Mouse (Mus musculus) embryonic facial prominence, embryonic 10.5 days (tissue): ENCODE measurements around the gene Pla2g6. TPM values are rescaled to one million over a fixed set of nuclear protein-coding genes. Genes with fewer than 3 reads are reported as not detected.

Source experiments
- DNase-seq: peaks from one replicate; pipeline ENCODE4 v3.0.0-alpha.2; 2017; ENCODE audit warnings: low spot score
- H3K27ac ChIP-seq: fragments of 300-500 bp; sonication (generic); replicated peaks from 2 replicates; pipeline ENCODE4 v1.5.1; 2016; ENCODE audit warnings: mild to moderate bottlenecking
- H3K27me3 ChIP-seq: fragments of 300-500 bp; sonication (generic); replicated peaks from 2 replicates; pipeline ENCODE4 v1.6.1; 2016; ENCODE audit warnings: low read depth, mild to moderate bottlenecking; ENCODE audit not compliant: poor library complexity, severe bottlenecking
- H3K36me3 ChIP-seq: fragments of 300-500 bp; sonication (generic); replicated peaks from 2 replicates; pipeline ENCODE4 v1.6.1; 2016; ENCODE audit warnings: mild to moderate bottlenecking, moderate library complexity
- H3K4me1 ChIP-seq: fragments of 300-500 bp; sonication (generic); 2 replicates; pipeline ENCODE4 v1.6.1; 2016
- H3K4me3 ChIP-seq: fragments of 300-500 bp; sonication (generic); 2 replicates; pipeline ENCODE4 v1.5.1; 2016; ENCODE audit warnings: mild to moderate bottlenecking, moderate library complexity
- H3K9me3 ChIP-seq: fragments of 300-500 bp; sonication (generic); 2 replicates; pipeline ENCODE4 v1.6.1; 2016; ENCODE audit warnings: mild to moderate bottlenecking
- WGBS: fragments of 180-500 bp; shearing (Covaris S2); methylation state at CpG from one replicate; pipeline ENCODE4 v1.1.7; 2016; 5-methylcytosine and 5-hydroxymethylcytosine counted together
- polyA plus RNA-seq: library from polyadenylated mRNA; unstranded; fragments of >200 nt; fragmentation: Nextera tagmentation; extraction: Ambion mirVana; gene quantifications from 2 replicates; pipeline ENCODE4 v1.2.1, GENCODE M21; 2016

Gene Pla2g6
- polyA plus RNA-seq, 1 experiment from 2014 or later, result 18.4 TPM

DNA sequence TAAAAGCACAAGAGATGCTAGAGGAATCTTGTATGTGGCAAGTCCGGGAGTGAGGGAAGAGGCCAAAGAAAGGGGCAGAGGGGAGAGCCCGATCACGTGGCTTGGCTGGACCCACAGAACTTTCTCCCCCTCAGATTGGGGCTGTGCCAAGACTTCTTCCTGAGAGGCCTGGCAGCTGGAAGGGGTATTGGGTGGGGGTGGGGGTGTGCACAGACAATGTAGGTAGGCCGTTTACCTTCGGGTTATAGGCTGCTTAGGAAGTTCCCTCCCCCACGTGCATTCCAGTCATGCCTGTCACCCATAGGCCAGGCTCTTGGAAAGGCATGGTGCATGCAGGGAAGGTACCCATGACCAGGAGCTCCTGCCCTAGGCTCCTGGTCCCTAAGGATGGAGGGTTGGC is 31.8 kb upstream of the Pla2g6 start:
- WGBS, result 38% methylated on average over 6 of the region's 6 CpGs

DNA sequence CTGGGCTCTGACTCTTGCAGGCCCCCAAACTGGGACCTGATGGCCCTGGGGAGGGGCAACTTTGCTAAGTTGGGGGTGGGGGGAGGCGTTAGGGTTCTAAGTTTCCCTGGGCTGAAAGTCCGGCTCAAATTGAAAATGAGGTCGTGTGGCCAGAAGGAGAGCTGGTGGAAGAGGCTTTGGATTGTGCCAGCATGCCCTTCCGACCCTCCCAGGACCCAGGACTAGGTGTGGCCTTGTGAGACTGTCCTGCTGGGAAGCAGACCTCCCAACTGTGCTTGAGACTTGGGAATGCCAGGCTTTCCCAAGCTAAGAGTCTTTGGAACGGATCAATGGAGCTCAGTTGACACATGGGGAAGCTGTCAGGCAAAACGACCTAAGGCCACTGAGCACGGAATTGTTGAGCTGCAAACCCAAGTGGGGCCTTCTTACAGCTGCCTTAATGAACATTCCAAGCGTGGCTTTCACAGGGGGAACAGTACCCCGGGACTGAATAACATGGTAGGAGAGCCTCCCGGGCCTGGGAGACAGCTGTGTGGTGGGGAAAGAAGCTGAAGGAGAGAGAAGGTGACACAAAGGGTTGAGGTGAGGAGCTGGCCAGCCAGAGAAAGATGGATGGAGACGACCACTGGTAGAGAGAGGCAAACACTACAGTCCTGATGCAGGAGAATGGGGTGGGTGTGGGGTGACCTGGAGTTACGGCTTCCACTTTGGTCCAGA is 29.9 kb upstream of the Pla2g6 start:
- no peaks in the 10 kb centered on the region for H3K9me3 ChIP-seq
- peaks cover 28% of the 10 kb centered on the region for H3K36me3 ChIP-seq
- H3K27ac ChIP-seq, result peak overlapping the region; percentile 81; the same call in 1 of the 2 replicates
- no peak for DNase-seq
- peaks cover 47% of the 10 kb centered on the region for H3K4me1 ChIP-seq
- H3K4me3 ChIP-seq, result peak overlapping the region; percentile 67
- WGBS, result 44% methylated on average over 12 of the region's 12 CpGs
- H3K27me3 ChIP-seq, result peaks cover 30% of the 10 kb centered on the region

More for the DNA sequence above, 31.8 kb upstream of the Pla2g6 start:
- Histone ChIP-seq H3K27ac (0 out of 2 replicates have a peak overlapping the region, but pooled peaks have one; percentile 15), H3K36me3 (peaks cover 46% of the 10 kb centered on the region), H3K9me3 (no peaks in the 10 kb centered on the region), H3K4me3 (no peak overlapping the region), H3K27me3 (peaks cover 23% of the 10 kb centered on the region), H3K4me1 (peaks cover 50% of the 10 kb centered on the region)
- peak; percentile 24 for DNase-seq

DNA sequence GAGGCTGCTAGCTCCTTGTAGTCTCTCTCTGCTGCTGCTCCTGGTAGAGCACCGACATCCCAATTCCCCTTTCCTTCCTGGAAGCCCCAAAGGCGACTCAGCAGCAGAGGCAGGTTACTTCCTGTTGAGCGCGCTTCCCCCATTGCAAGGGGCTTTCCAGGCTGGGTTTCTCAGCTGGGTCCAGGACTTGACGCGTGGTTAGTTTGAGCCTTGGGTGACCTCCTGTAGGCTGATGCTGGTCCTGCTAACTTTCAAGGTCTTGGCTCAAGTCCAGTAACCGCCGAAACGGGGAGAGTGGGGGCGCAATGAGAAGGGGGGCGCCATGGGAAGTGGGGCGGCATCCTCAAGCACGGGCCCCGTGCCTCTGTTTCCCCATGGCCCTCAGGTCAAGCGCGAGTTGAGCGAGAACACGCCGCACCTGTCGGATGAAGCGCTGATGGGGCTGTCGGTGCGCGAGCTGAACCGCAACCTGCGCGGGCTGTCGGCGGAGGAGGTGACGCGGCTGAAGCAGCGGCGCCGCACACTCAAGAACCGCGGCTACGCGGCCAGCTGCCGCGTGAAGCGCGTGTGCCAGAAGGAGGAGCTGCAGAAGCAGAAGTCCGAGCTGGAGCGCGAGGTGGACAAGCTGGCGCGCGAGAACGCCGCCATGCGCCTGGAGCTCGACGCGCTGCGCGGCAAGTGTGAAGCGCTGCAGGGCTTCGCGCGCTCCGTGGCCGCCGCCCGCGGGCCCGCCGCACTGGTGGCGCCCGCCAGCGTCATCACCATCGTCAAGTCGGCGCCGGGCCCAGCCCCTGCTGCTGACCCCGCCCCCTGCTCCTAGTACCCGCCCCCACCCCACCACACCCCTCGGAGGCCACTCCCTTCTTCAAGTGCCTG is 29.1 kb upstream of the Pla2g6 start:
- H3K27ac ChIP-seq, result peak overlapping the region; percentile 81
- peaks cover 19% of the 10 kb centered on the region for H3K36me3 ChIP-seq
- H3K9me3 ChIP-seq, result no peaks in the 10 kb centered on the region
- H3K4me1 ChIP-seq, result peaks cover 50% of the 10 kb centered on the region
- under 1% methylated on average over 77 of the region's 77 CpGs for WGBS
- H3K27me3 ChIP-seq, result peaks cover 37% of the 10 kb centered on the region
- H3K4me3 ChIP-seq, result peak overlapping the region; percentile 67
- peak; percentile 92 for DNase-seq

DNA sequence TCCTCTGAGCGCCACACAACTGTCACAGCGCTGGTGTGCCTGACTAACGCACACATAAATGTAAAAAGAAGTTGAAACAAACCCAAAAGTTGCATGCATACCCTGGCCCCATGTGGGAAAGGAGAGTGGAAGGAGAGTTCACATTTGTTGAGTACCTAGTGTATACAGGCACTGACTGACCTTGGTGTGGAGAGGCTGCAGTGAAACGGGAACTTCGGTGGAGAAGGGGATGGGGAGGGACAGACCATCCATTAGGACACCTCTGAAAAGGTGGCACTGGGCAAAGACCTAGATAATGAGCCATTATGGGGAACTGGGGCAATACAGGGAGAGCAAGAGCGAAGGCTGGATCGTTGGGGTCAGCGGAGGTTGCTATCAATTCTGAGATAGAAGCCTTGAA is 28.3 kb upstream of the Pla2g6 start:
- 84% methylated on average over 8 of the region's 8 CpGs for WGBS
- no peak overlapping the region for H3K27ac ChIP-seq

DNA sequence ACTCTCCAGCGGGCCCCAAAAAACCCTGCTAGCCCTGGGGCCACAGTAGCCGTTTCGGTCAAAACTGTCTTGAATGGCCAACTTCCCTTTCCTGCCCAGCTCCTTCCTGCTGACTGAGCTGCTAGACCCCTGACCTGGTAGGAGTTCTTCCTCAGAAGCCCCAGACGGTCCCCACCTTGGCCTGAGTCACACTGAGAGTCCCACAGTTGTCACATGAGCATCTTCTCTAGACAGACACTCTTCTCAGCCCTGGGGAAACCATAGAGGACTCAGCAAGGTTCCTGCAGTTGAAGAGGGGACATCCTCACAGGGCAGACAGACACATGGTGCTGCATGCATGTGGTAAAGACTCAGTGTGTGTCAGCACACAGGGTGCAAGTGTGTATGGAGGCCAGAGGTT is 26.4 kb upstream of the Pla2g6 start:
- Histone ChIP-seq H3K9me3 (no peaks in the 10 kb centered on the region), H3K4me3 (no peak overlapping the region), H3K4me1 (peaks cover 45% of the 10 kb centered on the region), H3K27me3 (peaks cover 54% of the 10 kb centered on the region), H3K27ac (no peak overlapping the region), H3K36me3 (no peaks in the 10 kb centered on the region)
- DNase-seq, result no peak
- WGBS, result 80% methylated on average over 4 of the region's 4 CpGs

More for the DNA sequence above, 28.3 kb upstream of the Pla2g6 start:
- Histone ChIP-seq H3K36me3 (peaks cover 11% of the 10 kb centered on the region), H3K27me3 (peaks cover 38% of the 10 kb centered on the region), H3K4me3 (peak overlapping the region; percentile 67; the same call in 1 of the 2 replicates), H3K9me3 (no peaks in the 10 kb centered on the region), H3K4me1 (peaks cover 53% of the 10 kb centered on the region)
- DNase-seq, result no peak

DNA sequence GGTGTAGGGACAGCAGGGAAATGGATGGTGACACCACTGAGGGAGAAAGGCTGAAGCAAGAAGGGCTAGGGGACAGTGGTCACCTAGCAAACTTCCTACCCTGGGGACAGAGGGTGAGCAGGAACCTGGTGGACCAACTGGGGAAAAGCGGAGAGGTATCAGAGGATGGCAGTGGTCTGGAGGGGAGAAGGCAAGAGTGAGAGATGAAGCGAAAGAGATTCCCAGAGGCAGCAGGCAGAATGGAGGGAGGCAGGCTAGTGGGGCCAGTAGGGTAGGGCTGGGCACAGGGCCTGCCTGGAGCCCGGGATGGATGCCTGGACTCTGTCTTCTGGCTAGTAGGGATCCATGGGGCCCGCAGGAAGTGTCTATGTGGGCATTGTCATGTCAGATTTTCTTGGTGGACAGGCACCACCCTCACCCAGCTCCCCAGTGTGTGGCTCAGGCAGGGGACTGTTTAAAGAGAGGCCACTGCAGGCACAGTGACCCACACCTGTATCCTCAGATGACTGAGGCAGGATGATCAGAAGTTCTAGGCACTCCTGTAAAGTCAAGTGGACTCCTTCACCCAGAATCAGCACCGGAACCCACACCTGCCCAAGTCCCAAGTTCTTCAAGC is 25.6 kb upstream of the Pla2g6 start:
- Histone ChIP-seq H3K4me1 (peaks cover 48% of the 10 kb centered on the region), H3K27ac (no peak overlapping the region), H3K9me3 (no peaks in the 10 kb centered on the region), H3K36me3 (no peaks in the 10 kb centered on the region), H3K27me3 (peaks cover 63% of the 10 kb centered on the region), H3K4me3 (no peak overlapping the region)
- 89% methylated on average over 5 of the region's 5 CpGs for WGBS
- DNase-seq, result no peak

DNA sequence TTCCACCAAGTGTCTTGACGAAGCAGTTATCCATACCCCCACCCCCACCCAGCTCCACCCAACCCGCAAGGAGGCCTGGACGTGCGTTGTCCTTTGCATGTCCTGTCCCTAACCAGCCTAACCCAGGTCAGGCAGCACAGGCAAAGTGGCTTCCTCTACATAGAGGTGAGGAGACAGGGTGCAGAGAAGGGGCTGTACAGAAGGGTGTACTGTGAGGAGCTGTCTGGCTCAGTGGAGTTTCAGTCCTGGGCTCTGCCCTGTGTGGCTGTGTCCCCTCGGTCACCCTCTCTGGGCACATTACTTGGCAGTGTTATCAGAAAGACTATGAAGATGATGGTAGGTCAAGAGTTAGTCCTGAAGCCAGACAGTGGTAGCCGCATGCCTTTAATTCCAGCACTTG is 24.3 kb upstream of the Pla2g6 start:
- no peaks in the 10 kb centered on the region for H3K9me3 ChIP-seq
- WGBS, result 81% methylated on average over 6 of the region's 6 CpGs
- DNase-seq, result no peak
- H3K27me3 ChIP-seq, result peaks cover 69% of the 10 kb centered on the region
- peaks cover 50% of the 10 kb centered on the region for H3K4me1 ChIP-seq
- no peak overlapping the region for H3K27ac ChIP-seq
- no peaks in the 10 kb centered on the region for H3K36me3 ChIP-seq
- no peak overlapping the region for H3K4me3 ChIP-seq

DNA sequence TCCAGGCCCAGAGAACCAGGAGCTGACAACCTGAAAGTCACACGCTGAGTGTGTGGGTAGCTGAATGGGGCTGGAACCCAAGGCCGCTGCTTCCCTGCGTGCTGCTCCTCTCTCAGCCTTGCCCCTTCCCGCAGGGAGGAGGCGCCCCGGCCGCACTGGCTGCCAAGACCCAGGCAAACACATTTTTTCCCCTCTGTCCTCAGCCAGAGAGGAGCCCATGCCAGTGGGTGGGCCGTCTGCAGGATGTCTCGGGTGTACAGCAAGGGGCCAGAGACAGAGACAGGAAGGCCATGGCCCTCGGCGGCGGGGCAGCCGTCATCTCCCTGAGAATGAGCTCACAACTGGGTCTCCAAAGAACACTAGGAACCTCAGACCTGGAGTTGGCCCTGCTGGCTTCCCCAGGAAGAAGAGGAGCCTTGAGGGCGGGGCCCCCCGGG is 23.2 kb upstream of the Pla2g6 start:
- Histone ChIP-seq H3K4me1 (peaks cover 49% of the 10 kb centered on the region), H3K4me3 (peak overlapping the region; percentile 29), H3K27ac (peak overlapping the region; percentile 3; the same call in 1 of the 2 replicates), H3K9me3 (no peaks in the 10 kb centered on the region), H3K27me3 (peaks cover 63% of the 10 kb centered on the region), H3K36me3 (no peaks in the 10 kb centered on the region)
- 27% methylated on average over 15 of the region's 15 CpGs for WGBS
- DNase-seq, result peak; percentile 16

DNA sequence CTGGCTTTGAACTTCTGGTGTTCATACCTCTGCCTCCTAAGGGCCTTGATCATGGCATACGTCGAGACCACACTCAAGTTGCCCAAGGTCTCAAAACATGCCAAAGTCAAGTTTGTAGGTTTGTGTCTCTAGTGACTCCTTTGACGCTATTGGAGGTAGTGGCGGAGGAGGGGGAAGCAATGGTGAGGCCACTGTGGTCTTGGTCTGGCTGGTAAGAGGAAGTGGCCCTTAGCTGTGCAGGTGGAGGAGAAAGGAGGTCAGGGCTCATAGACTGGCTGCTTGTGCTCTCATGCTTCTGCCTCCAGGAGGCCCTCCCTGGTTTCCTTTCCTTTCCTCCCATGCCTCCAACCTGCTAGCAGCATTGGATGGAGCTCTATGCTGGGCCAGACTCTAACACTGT is 22.7 kb upstream of the Pla2g6 start:
- no peaks in the 10 kb centered on the region for H3K9me3 ChIP-seq
- H3K36me3 ChIP-seq, result no peaks in the 10 kb centered on the region
- 92% methylated on average over 4 of the region's 4 CpGs for WGBS
- peak overlapping the region; percentile 29; the same call in 1 of the 2 replicates for H3K4me3 ChIP-seq
- peaks cover 53% of the 10 kb centered on the region for H3K4me1 ChIP-seq
- DNase-seq, result no peak
- peaks cover 63% of the 10 kb centered on the region for H3K27me3 ChIP-seq
- H3K27ac ChIP-seq, result 0 out of 2 replicates have a peak overlapping the region, but pooled peaks have one; percentile 3

DNA sequence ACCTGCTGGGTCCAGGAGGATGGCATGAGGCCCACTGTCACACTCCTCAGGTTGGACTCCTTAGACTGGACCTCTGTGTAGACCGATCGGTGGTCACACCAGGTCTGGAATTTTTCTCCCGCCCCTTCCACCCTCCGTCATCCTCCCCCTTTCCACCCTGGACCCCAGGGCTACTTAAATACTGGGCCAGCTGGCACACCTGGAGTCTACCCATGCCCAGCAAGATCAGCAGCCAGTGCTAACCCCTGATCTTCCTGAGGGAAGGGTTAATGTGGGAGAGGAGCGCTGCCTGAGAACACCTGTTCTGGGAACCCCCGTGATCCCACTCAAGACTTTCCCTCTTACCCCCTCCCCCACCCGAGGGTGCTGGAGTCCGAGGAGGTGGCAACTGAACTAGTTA is 20.5 kb upstream of the Pla2g6 start:
- no peak overlapping the region for H3K27ac ChIP-seq
- H3K36me3 ChIP-seq, result no peaks in the 10 kb centered on the region
- DNase-seq, result no peak
- no peaks in the 10 kb centered on the region for H3K9me3 ChIP-seq
- peak overlapping the region; percentile 86 for H3K4me3 ChIP-seq
- H3K4me1 ChIP-seq, result peaks cover 54% of the 10 kb centered on the region
- WGBS, result 70% methylated on average over 8 of the region's 8 CpGs
- H3K27me3 ChIP-seq, result peaks cover 52% of the 10 kb centered on the region

DNA sequence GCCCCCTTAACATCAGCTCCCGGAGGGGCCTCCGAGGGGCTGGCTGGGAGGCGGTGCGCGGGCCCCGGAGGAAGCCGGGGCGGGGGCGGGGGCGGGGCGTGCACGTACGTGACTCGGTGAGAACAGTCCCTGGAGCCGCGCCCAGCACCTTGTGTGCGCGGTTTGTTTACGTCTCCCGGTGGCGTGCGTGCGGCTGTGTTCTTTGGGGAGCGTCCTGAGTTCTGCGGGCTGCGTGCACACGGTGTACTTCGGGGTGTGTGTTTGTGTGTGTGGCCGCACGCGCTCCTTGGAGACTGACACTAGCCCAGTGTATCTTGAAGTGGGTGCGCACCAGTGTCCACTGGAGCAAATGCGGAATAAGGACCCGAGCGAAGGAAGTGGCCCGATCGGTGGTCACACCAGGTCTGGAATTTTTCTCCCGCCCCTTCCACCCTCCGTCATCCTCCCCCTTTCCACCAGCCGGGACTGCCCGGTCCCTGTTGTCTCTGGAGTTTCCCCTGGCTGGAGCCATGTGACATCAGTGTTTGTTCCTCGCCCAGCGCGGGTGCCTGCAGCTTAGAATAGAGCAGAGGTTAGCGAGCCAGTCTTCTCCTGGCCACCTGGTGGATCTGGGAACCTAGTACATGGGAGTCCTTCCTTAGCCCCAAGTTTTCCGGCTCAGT is 19.8 kb upstream of the Pla2g6 start:
- no peaks in the 10 kb centered on the region for H3K9me3 ChIP-seq
- peak overlapping the region; percentile 92 for H3K27ac ChIP-seq
- H3K4me1 ChIP-seq, result peaks cover 54% of the 10 kb centered on the region
- WGBS, result 1% methylated on average over 46 of the region's 46 CpGs
- H3K4me3 ChIP-seq, result peak overlapping the region; percentile 86
- H3K36me3 ChIP-seq, result no peaks in the 10 kb centered on the region
- peak; percentile 82 for DNase-seq
- H3K27me3 ChIP-seq, result peaks cover 52% of the 10 kb centered on the region
